Mouse (Mus musculus) thymus, postnatal 36 days (tissue): ENCODE results near the gene Phlpp1.

Experiments used
- DNase-seq, 2 experiments: peaks; one replicate each; pipeline ENCODE4 v3.0.0; 2022; ENCODE audit warnings: mixed read lengths in 2 of 2

The Phlpp1 gene

DNA sequence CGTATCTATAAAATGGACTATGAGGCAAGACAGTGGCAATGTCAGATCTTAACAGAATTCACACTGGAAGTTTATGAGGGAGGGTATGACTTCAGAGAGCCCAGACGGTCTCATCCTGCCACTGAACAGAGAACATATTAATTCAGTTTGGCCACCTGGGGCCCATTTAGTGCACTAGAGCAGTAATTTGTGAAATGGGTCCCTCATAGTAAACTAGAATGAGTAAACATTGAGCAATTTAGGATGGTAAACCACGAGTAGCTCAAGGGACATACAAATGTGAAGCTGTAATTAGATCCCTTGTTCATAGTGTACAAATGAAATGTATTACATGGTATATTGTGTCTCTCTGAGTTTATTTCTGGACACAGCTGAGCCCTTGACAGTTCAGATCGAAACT, 3.6 kb upstream of the Phlpp1 start:
- no peak for DNase-seq

DNA sequence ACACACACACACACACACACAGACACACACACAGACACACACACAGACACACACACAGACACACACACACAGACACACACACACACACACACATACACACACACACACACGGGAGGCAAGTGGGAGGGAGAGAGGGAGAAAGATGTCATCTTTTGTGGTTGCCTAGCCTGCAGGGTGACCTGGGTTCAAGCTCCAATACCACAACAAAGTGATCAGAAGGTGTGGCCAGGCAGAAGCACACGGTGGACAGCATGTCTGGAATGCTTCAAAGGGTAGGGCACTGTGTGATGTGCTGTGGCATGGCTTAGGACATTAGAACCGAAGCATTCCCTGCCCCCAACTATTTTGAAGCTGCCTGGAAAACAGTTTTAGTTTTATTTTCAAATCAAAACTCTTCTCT, 2.8 kb upstream of the Phlpp1 start:
- DNase-seq = no peak

DNA sequence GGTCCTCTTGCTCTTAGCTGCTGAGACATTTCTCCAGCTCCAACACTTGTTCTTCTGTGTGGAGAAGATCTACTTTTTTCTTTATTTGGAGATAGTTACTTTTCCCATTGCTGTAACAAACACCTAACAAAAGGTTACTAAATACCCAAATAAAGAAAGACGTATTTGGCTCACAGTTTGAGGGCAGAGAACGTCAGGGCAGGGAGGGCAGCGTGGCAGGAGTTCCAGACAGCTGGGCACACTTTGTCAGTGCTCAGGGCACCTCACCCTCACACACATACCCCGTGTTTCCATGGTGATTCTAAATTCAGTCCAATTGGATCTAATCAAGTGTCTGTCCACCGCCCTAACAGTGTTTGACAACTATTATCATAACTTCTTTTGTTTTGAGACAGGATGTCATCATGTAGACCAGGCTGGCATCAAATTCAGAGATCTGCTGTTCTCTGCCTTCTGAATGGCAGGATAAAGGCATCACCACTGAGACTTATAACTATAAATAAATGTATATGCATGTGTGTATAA, 1.7 kb upstream of the Phlpp1 start:
- no peak for DNase-seq

DNA sequence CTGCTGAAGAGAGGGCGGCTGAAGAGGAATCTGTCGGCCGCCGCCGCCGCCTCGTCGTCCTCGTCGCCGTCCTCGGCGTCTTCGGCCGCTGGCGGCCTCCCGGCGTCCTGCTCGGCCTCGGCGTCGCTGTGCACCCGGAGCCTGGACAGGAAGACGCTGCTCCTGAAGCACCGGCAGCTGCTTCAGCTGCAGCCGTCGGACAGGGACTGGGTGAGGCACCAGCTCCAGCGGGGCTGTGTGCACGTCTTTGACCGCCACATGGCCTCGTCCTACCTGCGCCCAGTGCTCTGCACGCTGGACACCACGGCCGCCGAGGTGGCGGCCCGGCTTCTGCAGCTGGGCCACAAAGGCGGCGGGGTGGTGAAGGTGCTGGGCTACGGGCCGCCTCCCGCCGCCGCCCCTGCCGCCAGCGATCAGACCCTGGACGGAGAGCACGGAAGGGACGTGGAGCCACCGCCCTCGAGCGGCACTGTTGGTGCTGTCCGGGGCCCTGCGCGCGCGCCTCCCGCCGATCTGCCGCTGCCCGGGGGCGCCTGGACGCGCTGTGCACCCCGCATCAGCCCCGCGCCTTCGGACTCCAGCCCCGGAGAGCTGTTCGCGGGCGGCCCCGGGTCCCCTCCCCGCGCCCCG, 864 bp downstream of the Phlpp1 start:
- peak; percentile 48 to 61 for DNase-seq

DNA sequence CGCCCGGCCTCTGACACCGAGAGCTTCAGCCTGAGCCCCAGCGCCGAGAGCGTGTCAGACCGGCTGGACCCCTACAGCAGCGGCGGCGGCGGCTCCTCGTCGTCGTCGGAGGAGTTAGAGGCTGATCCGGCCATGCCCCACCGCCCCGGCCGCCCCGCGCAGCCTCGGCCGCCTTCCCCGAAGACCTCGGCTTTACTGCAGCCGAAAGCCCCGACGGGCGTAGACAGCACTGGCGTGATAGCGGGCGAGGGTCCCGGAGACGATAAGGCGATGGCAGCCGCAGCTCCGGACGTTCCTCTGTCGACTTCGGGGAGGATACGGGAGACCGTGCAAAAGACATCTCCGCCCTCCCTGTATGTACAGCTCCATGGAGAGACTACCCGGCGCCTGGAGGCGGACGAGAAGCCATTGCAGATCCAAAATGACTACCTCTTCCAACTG, 1.4 kb downstream of the Phlpp1 start:
- DNase-seq = peak; percentile 24 to 51

DNA sequence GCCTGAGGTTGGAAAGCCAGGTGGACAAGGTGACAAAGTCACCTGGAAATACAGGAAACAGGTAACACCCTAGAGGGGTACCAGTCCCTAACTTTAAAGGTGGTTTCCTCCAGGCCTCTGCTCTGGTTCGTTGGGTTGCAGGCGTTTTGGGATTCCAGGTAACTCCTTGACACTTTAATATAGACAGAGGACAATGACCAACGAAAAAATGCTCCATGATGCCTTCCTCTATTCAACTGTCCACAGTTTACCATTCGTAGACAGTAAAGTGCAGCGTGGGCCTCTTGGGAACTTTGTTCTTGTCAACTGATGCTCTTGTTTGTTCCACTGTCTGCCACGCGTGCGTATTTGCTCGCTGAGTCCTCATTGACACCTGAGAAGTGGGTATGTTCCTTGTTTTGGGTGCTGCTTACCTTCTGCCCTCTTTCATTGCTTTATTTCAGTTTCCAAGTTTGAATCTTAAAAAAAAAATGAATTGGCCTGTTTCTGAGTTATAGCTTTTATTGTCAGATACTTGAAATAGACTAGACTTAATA, 2.1 kb downstream of the Phlpp1 start:
- no peak for DNase-seq

DNA sequence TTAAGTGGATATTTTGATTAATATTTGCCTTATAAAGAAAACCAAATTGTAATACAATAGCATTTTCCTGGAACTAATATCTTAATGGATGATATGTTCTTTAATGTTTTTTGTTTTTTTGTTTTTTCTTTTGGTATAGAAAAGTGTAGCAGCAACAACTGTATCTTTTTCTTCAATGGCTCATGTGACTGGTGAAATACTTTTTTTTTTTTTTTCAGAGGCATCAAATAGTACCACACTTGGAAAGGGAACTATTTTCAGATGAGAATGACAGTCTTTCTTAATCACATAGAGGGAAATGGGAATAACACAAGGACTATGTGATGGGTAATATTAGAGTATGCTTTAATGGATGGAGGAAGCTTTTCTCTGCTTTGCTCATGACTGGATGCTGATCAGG, 3.0 kb downstream of the Phlpp1 start:
- no peak for DNase-seq

DNA sequence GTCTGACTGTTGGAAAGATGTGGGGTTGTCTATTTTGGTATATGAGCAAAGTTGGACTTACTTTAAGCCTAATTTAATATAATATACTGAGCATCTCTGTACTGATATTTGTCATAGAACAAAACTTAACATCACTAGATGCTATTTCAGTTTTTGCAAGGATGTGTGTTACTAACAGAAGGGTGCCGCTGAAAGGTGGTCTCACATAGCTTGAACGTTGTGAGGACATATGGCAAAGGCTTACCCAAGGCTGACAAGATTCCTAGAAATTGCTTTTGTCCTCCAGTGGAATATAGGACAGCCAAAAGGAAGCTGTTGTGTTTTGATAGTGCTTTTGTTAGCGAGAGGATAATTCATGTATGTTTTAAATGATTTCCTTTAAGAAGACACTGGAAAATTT, 3.8 kb downstream of the Phlpp1 start:
- DNase-seq = no peak

DNA sequence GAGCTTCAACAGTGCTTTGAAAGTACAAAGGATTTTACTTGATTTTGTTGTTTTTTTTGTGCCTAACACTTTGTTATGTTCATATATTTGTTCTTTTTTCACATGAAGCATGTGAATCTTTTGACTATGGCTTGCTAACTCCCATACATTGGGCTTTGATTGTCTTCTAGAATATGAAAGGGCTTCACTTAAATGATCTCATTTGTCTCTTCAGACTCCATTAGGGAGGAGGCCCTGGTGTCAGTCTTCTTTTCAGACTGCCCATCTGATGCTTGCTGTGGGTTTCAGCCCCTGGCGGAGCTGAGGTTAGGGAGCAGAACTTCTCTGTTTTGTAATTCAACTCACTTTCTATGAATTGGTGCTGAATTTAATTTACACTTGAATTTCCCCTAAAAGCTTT, 5.2 kb downstream of the Phlpp1 start:
- DNase-seq = no peak

DNA sequence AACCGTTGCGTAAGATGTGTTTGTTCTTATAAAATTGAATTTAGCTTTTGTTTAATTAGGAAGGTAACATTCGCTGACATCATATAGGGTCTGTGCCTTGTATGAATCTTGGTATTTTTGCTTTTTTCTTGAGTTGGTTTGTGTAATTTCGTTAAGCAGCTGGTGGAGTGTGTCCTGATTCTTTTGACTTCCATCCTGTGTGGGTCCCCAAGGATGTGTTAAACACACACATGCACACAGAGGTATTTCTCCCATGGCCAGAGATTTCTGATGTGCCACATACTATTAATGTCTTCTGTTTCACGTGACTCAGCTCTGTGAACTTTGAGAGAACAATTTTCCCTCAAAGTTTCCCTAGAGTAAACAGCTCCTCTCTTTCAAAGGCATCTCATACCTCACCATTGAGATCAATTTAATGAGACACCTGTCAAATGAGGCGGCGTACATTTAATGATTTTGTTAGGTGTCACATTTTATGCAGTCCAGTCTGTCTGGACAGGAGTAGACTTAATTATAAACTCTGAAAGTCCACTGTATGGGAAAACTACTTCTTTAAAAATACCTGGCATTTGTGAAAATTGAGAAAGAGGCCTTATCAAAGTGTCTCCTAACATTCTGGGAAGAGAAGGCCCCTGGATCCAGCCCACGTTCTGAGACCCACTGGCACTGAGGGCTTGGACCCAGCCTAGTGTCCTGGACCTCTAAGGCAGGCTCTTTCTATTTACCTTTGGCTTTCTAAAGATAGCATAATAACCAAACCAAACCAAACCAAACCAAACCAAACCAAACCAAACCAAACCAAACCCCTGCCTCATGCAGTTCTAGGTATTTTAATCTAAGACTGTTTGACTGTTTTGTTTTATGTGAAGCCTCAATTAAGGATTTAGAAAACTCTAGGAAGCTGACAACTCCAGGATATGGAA, 6.6 kb downstream of the Phlpp1 start:
- no peak for DNase-seq

DNA sequence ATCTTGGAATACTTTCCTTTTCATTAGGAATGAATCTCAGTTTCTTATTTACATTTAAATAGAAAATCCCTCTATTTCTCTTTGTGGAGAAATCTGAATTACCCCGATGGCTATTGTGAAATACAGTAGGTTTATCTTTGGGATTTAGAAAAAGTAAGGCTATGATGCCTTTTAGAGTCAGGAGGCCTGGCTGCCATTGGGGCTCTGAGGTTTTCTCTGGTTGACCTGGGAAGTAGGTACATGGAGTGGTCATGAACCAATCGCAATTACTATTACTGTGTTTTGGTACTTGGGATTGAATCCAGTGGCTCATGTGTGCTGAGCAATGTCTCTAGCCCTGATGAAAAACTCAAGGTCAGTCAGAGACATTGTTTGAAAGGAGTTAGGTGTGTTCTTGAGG, 12.1 kb downstream of the Phlpp1 start:
- no peak for DNase-seq

DNA sequence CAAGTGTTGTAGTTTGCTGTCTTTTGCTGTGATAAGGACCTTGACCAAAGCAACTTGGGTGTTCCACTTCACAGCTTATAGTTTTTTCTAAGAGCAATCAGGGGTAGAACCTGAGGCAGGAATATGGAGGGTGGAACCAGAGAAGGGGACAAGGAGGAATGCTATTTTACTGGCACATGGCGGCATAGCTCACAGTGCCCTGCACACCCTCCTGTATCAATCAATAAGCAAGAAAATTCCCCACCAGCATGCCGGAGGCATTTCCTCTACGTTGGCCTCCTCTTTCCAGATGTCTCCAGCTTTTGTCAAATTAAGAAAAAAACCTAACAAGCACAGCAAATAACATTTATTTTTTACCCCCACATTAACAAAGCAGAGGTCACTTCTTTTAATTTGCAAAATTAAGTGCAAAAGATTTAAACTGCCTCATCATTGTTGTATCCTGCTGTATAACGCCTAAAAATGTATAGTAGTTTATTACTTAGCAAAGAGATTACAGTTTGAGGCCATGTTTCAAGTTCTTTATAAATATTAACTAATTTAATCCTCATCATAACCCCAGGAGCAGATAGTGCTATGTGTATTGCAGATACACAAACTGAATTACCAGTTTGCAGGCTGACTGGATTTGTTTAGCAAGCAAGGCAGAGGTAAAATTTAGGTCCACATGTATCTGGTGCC, 13.4 kb downstream of the Phlpp1 start:
- DNase-seq = no peak

DNA sequence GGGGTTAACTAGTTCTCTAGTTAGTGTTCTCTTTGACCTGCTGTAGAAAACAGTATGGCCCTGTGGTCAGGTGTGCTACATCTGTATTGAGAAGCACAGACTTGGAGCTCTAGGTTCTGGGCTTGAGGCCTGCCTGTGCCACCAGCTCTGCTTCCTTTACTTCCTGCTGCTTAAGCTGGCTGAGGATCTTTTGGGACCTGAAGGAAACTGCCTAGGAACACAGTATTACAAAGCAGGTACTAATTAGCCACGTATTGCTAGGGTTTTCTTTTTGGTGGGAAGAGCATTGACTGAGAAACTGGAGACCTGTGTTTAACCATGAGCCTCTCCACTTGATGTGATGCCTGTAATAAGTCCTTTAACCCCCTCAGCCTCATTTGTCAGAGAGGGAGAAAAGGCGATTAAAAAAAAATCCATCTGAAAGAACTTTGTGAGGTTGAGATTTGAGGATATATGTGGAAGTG, 13.9 kb downstream of the Phlpp1 start:
- no peak for DNase-seq

DNA sequence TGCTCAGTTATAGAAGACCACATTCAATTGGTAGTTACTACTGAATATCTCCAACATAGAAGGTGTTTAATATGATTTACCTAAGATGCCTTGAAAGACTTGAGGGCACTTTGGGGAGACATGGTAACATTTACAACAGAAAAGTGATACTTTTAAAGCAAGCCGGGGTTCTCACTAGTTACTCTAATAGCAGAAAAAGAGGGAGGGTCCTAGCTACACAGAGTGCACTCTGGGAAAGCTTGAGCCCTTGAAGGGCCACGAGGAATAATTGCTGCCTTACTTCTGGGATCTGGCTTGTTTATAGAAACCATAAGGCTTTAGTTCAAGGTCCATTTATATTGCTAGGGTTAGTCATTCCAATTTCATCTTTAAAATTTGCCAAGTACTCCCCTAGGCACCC, 14.5 kb downstream of the Phlpp1 start:
- no peak for DNase-seq

DNA sequence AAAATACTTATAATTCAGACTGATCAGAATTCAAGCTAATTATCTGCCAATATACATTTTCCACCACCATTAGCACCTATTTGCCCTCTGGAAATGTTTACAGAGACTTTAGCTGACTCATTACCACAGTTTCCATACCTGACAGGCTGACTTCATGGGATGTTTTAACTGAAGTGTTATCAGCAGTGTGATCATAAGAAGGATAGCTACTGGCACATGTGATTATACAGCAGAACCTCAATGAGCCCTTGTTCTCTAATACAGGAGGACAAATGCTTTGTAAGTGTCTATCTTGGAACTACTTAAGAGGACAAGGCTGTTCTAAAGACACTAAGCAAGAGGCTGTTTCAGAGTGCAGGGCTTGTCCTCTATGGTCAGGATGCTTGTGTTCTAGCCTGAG, 15.9 kb downstream of the Phlpp1 start:
- no peak for DNase-seq

DNA sequence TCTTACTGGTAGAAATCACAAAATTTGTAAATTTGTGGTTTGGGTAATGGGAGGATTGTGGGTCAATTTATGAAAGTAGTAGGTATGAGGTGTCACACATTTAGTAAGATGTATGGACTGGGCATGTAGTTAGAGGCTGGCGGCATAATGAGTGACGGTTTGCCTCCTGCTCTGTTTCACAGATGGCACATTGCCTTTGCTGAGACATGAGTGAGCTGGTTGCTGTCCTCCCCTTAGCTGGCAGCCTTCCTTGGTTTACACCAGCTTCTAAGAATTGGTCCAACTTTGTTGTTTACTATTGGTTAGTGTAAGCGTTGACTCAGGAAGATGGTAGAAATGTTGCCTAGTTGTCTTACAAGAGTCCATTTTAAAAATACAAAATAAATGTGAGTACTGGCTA, 17.2 kb downstream of the Phlpp1 start:
- no peak for DNase-seq

DNA sequence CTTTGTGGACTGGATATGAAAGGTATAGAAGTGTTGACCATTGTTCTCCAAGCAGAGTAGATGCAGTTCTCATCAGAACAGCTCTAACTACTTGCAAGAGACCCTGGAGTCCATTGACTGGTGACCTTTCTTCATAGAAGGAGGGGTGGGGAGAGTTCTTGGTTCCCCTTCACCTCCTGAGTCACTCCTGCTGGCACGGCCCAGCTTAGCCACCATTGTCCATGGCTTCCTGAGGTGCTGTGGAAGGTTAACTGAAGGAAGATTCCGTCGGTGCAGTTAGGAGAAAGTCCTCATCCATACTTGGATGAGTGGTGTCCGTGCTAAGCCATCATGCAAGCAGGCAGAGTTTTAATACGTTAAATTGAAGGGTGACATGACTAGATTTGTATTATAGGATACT, 17.8 kb downstream of the Phlpp1 start:
- DNase-seq = no peak

DNA sequence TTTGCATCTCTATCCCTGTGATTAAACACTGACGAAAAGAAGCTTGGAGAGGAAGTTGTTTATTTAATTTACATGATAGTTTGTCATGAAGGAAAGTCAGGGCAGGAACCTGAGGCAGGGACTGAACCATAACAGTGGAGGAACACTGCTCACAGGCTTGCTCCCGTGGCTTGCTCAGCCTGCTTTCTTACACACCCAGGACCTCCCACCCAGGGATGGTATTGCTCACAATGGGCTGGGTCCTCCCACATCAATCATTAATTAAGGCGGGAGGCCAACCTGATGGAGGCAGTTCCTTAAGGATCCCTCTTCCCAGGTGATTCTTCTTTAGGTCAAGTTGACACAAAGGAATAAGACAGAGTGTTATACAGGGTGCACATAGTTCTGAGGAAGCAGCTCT, 19.1 kb downstream of the Phlpp1 start:
- DNase-seq = no peak

DNA sequence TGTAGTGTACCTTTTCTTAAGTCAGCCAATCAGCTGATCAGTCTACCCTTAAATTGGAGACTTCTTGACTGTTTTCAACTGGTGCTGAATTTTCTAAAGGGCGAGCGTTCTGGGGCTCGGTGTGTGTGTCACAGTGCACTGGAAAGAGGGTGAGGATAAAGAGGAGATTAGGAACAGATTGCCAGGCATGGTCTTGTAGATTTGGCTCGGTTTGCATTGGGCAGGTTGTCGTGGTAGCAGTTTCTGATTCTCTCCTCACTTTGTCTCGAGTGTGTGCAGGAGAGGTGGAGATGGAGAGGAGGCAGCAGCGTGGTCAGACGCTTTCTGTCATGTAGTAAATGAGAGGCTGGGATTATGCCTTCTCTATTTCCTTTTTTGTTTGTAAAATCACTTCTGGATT, 20.3 kb downstream of the Phlpp1 start:
- DNase-seq = no peak

DNA sequence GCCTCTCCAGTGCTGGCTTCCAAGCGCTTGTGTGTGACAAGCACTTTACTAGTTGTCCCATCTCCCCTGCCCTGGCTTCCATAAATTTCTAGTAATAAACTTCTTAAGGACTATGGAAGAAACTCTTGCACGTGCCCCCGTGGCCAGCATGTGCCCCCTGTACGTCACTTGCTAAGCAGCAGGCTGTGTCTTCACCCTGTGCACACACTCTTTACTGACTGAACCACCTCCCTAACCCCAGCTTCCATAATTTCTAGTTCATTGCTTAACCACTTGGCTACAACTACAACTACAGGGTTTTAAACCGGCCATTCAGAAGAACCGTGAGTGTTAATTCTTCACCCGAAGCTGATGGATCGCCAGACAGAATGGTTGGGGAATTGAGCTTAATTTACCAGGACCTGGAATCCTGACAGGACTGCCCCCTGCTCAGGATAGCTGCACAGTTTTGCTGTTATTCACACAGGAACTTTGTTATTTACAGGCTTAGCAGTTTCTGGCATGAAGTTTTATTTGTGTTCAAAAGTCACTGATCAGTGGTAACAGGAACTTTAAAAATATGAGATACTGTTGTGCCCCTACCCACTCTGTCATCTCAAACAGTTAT, 21.4 kb downstream of the Phlpp1 start:
- DNase-seq = no peak

DNA sequence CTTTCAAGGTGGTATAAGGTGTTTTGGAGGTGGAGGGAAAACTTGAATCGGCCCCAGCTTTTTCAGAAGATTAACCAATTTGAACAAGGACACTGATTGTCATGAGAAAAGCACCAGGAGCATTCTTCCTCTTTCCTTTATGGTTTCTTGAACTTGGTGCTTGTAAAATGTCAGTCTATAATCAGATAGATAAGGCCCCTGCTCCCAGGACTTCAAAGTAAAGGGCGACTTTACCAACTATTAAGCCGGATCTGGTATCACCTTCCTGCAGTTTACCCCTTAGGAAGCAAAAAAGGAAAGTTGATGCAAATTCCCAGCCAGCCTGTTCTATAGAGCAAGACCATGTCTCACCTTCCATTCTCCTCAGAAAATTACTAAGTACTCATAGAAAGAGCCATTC, 21.9 kb downstream of the Phlpp1 start:
- no peak for DNase-seq

DNA sequence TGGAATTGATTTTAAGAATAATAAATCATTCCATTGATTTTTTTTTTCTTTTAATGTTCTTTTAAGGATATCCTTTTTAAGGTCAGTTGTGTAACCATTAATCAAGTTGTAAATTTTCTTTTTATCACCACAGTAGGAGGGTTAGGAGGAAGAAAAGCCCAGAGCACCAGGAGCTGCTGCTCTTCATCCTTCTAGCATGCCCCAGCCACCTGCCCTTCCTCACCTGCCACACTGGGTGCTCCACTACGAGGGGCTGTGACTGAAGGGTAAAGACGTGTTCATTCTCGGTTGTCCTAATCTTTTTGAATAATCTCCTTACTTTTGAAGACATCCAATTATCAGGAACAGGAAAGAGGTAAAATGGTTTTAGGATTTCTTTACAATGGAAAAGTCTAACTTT, 22.7 kb downstream of the Phlpp1 start:
- DNase-seq = no peak

DNA sequence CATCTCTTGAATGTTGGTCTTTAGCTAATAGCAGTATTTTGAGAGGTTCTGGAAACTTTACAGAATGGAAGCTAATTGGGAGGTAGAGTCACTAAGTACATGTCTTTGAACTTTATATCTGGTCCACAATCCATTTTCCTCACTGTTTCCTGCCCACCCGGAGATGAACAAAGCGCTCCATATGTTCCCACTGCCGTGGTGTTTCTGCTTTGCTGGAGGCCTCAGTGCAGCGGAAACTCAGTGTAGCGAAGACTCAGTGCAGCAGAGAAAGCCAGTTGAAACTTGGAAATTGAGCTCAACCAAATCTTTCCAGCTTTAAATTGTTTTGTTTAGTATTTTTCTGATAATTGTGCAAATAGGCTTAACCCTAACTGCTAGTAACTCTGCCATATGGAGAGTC, 26.4 kb downstream of the Phlpp1 start:
- no peak for DNase-seq
